Mouse (Mus musculus): Measurements from ENCODE around the gene Wnt5a.

- no peak for TF ChIP-seq GATA1 (IDR thresholded peaks at IDR 0.05; ENCODE audit: low read length)
- TF ChIP-seq TAL1 (IDR thresholded peaks at IDR 0.05; ENCODE audit: low read length), result no peak
Measured at GRCm38 (mm10) chr14:28522611-28523010, 18.1 kb downstream of the Wnt5a start.

Data from erythroblast, embryonic 14.5 days (primary cell).